8 mouse cellular contexts compared by ENCODE assay signal in the genomic region with DNA sequence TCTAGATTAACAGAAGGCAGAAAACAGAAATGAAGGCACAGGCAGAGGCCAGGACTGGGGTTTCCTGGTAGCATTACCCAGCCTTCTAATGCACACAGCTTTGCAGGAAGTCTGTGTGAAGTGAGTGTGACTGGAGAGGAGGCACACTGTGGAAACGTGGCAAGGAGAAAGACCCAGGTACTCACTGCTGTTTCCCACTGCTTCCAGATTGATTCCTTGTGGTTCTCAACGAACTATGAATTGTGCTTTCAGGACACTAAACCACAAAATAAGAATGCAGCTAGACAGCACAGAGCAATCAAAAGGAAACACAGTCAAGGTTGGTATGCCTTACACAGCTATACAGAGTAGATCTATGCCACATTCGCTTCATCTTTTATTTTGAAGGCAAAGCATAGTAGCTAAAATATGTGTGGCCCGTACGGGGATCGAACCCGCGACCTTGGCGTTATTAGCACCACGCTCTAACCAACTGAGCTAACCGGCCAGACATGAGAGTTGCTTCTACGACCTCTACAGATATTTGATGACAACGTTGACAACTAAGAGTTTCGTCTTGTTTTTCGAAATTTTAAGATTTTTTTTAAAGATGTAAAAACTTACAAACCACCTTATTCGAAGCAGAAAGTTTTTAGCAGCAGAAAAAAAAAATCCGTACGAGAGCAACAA.
DNase-seq lines count a peak whose midpoint lies in the region; ATAC-seq and TF ChIP-seq lines count a peak whose summit lies in the region.
"Not testable (repeated sequence)": the region's sequence is repeated elsewhere in the genome, so short reads cannot be mapped to it uniquely, and the experiment has no call there.

No protein-coding gene starts in this region.

- not testable (repeated sequence) for H3K9me3 ChIP-seq in MEL (replicated peaks; ENCODE audit: insufficient read depth, low read length); embryonic facial prominence, embryonic 10.5 days; hindbrain, postnatal 0 days (ENCODE audit: low read length); limb, embryonic 10.5 days (replicated peaks); lung, embryonic 16.5 days (ENCODE audit: control insufficient read depth, low read length); neural tube, embryonic 12.5 days

- H3K4me2 ChIP-seq in hindbrain, postnatal 0 days (ENCODE audit: low read depth, low read length): peak overlapping the region; percentile 60
- peak overlapping the region; percentile 70 for H3K4me2 ChIP-seq in lung, embryonic 16.5 days (ENCODE audit: low read depth, low read length)
- peak overlapping the region; percentile 59 for H3K4me2 ChIP-seq in neural tube, embryonic 12.5 days (replicated peaks)

- not testable (repeated sequence) for H3K36me3 ChIP-seq in MEL (ENCODE audit: control insufficient read depth in 1 of 2, insufficient read depth in 2 of 2, low read length in 2 of 2); embryonic facial prominence, embryonic 10.5 days (replicated peaks); hindbrain, postnatal 0 days (ENCODE audit: insufficient read depth, low read length); limb, embryonic 10.5 days; lung, embryonic 16.5 days (ENCODE audit: control insufficient read depth, insufficient read depth, low read length); neural tube, embryonic 12.5 days

- TF ChIP-seq CTCF in MEL (IDR thresholded peaks at IDR 0.05 in 2 of 3, conservative IDR thresholded peaks at IDR 0.05 in 1 of 3; ENCODE audit: control insufficient read depth in 1 of 3, insufficient read depth in 1 of 3, low read depth in 2 of 3, low read length in 3 of 3, poor library complexity in 1 of 3, severe bottlenecking in 1 of 3); hindbrain, postnatal 0 days (IDR thresholded peaks at IDR 0.05; ENCODE audit: low read depth): not testable (repeated sequence)

- ATAC-seq in hindbrain, postnatal 0 days; lung, embryonic 16.5 days (ENCODE audit: low read depth); neural tube, embryonic 12.5 days (ENCODE audit: low FRiP score, low read depth): not testable (repeated sequence)

- not testable (repeated sequence) for TF ChIP-seq RAD21 in MEL (IDR thresholded peaks at IDR 0.05; ENCODE audit: low read depth, low read length)

- not testable (repeated sequence) for H3K79me2 ChIP-seq in MEL (ENCODE audit: control insufficient read depth, insufficient read depth, low read length, poor library complexity)

- 2% methylated on average over 18 of the region's 18 CpGs for WGBS in embryonic facial prominence, embryonic 10.5 days
- 6% methylated on average over 18 of the region's 18 CpGs for WGBS in hindbrain, postnatal 0 days
- WGBS in limb, embryonic 10.5 days: 2% methylated on average over 18 of the region's 18 CpGs
- 5% methylated on average over 18 of the region's 18 CpGs for WGBS in lung, embryonic 16.5 days
- WGBS in neural tube, embryonic 12.5 days: 3% methylated on average over 18 of the region's 18 CpGs

- not testable (repeated sequence) for TF ChIP-seq POLR2A in MEL (IDR thresholded peaks at IDR 0.05; ENCODE audit: control insufficient read depth in 1 of 2, insufficient read depth in 1 of 2, low read depth in 1 of 2, low read length in 2 of 2, poor library complexity in 1 of 2)

- DNase-seq in MEL (ENCODE audit: low read depth, low spot score): peak; percentile 85
- peak; percentile 75 for DNase-seq in embryonic facial prominence, embryonic 10.5 days (ENCODE audit: low spot score)
- DNase-seq in frontal cortex, postnatal 36 days (ENCODE audit: low spot score in 2 of 2): peak; percentile 55 to 70
- not testable (repeated sequence) for DNase-seq in hindbrain, postnatal 0 days (ENCODE audit: low spot score)
- DNase-seq in limb, embryonic 10.5 days (ENCODE audit: low spot score): peak; percentile 62
- DNase-seq in yolk sac, embryonic 10.5 days (ENCODE audit: low spot score): peak; percentile 76

- H3K27me3 ChIP-seq in MEL (ENCODE audit: control insufficient read depth in 1 of 2, insufficient read depth in 2 of 2, low read length in 2 of 2): not testable (repeated sequence)
- H3K27me3 ChIP-seq in embryonic facial prominence, embryonic 10.5 days (replicated peaks; ENCODE audit: low read depth, poor library complexity, severe bottlenecking): peaks cover 45% of the 10 kb centered on the region
- peaks cover 39% of the 10 kb centered on the region for H3K27me3 ChIP-seq in hindbrain, postnatal 0 days (ENCODE audit: insufficient read depth, low read length)
- H3K27me3 ChIP-seq in limb, embryonic 10.5 days (ENCODE audit: low read depth, poor library complexity, severe bottlenecking): peaks cover 43% of the 10 kb centered on the region
- peaks cover 34% of the 10 kb centered on the region for H3K27me3 ChIP-seq in lung, embryonic 16.5 days (ENCODE audit: control insufficient read depth, insufficient read depth, low read depth, low read length)
- H3K27me3 ChIP-seq in neural tube, embryonic 12.5 days (replicated peaks): peaks cover 47% of the 10 kb centered on the region

- H3K4me3 ChIP-seq in MEL (ENCODE audit: control insufficient read depth in 1 of 2, insufficient read depth in 1 of 2, low read depth in 2 of 2, low read length in 2 of 2): peak overlapping the region; percentile 85 to 91
- H3K4me3 ChIP-seq in embryonic facial prominence, embryonic 10.5 days: peak overlapping the region; percentile 65
- H3K4me3 ChIP-seq in hindbrain, postnatal 0 days (ENCODE audit: low read length): peak overlapping the region; percentile 28; the same call in 1 of the 2 replicates
- H3K4me3 ChIP-seq in limb, embryonic 10.5 days: peak overlapping the region; percentile 61
- H3K4me3 ChIP-seq in lung, embryonic 16.5 days (ENCODE audit: low read length): peak overlapping the region; percentile 49
- H3K4me3 ChIP-seq in neural tube, embryonic 12.5 days: not testable (repeated sequence)

- H3K27ac ChIP-seq in MEL (ENCODE audit: control insufficient read depth, low read depth, low read length); embryonic facial prominence, embryonic 10.5 days (replicated peaks); hindbrain, postnatal 0 days; limb, embryonic 10.5 days; lung, embryonic 16.5 days (ENCODE audit: low read length); neural tube, embryonic 12.5 days: not testable (repeated sequence)

- peak overlapping the region; percentile 49 for H3K9ac ChIP-seq in MEL (ENCODE audit: control insufficient read depth, low read depth, low read length, poor library complexity, severe bottlenecking)
- not testable (repeated sequence) for H3K9ac ChIP-seq in hindbrain, postnatal 0 days (replicated peaks; ENCODE audit: low read length); lung, embryonic 16.5 days (ENCODE audit: low read length); neural tube, embryonic 12.5 days

- not testable (repeated sequence) for TF ChIP-seq EP300 in MEL (IDR thresholded peaks at IDR 0.05; ENCODE audit: low read depth in 1 of 2, low read length in 2 of 2)

- H3K4me1 ChIP-seq in MEL (ENCODE audit: control insufficient read depth in 1 of 2, insufficient read depth in 2 of 2, low read length in 2 of 2); hindbrain, postnatal 0 days (ENCODE audit: insufficient read depth, low read length): not testable (repeated sequence)
- peaks cover 29% of the 10 kb centered on the region for H3K4me1 ChIP-seq in embryonic facial prominence, embryonic 10.5 days
- H3K4me1 ChIP-seq in limb, embryonic 10.5 days: peaks cover 19% of the 10 kb centered on the region
- H3K4me1 ChIP-seq in lung, embryonic 16.5 days (replicated peaks; ENCODE audit: control insufficient read depth, insufficient read depth, low read length): peaks cover 21% of the 10 kb centered on the region
- peaks cover 17% of the 10 kb centered on the region; the same call in 1 of the 2 replicates for H3K4me1 ChIP-seq in neural tube, embryonic 12.5 days

TF ChIP-seq in MEL, 35 proteins besides CTCF, POLR2A, EP300 and RAD21:
- 0 out of 2 replicates have a peak, but pooled peaks have one; percentile 2 for TF ChIP-seq MXI1 (IDR thresholded peaks at IDR 0.05; ENCODE audit: low read depth, low read length)
- peak; percentile 99 for TF ChIP-seq TBP (IDR thresholded peaks at IDR 0.05; ENCODE audit: low read depth, low read length)
- TF ChIP-seq E2F4 (IDR thresholded peaks at IDR 0.05; ENCODE audit: borderline replicate concordance, low read depth, low read length): peak; percentile 61; the same call in 1 of the 2 replicates
- TF ChIP-seq ELF1 (IDR thresholded peaks at IDR 0.05; ENCODE audit: low read depth, low read length): peak; percentile 45; the same call in 1 of the 2 replicates
- peak; percentile 95 for TF ChIP-seq MAFK (IDR thresholded peaks at IDR 0.05; ENCODE audit: borderline replicate concordance, low read depth, low read length)
TF ChIP-seq in MEL: peak in this region for 5; not testable (repeated sequence) for 30.
